Mouse (Mus musculus): ENCODE results near the gene Plod1. TPM values are rescaled to one million over a fixed set of nuclear protein-coding genes. Genes with fewer than 3 reads are reported as not detected.

The Plod1 gene
- polyA plus RNA-seq (2016; fragmentation: Nextera tagmentation; extraction: Ambion mirVana), result 33.9 and 35.4 TPM in 2 replicates

GRCm38 (mm10) chr4:147936331-147936954 is at the start of gene Plod1:
TSS of gene Plod1 (minus strand) at chr4:147936767.
- peak; percentile 32 for ATAC-seq (ENCODE audit: low FRiP score, low read depth)
- H3K9me3 ChIP-seq, result no peaks in the 10 kb centered on the region
- peak within 1 kb of the TSS; percentile 56 for H3K4me3 ChIP-seq
- no peaks in the 10 kb centered on the region for H3K36me3 ChIP-seq
- peak within 1 kb of the TSS; percentile 63 for H3K9ac ChIP-seq
- peaks cover 12% of the 10 kb centered on the region for H3K4me1 ChIP-seq
- no peaks in the 10 kb centered on the region for H3K27me3 ChIP-seq (replicated peaks)
- WGBS, result 1% methylated on average over 51 of the region's 51 CpGs
- H3K27ac ChIP-seq, result 0 out of 2 replicates have a peak within 1 kb of the TSS, but pooled peaks have one; percentile 27
- H3K4me2 ChIP-seq (replicated peaks), result peak within 1 kb of the TSS; percentile 86

- Histone ChIP-seq H3K4me3 (no peak within 1 kb of the TSS), H3K27ac (no peak within 1 kb of the TSS), H3K4me2 (replicated peaks) (0 out of 2 replicates have a peak within 1 kb of the TSS, but pooled peaks have one; percentile 24), H3K4me1 (no peaks in the 10 kb centered on the region), H3K36me3 (no peaks in the 10 kb centered on the region), H3K9me3 (no peaks in the 10 kb centered on the region), H3K9ac (no peak within 1 kb of the TSS), H3K27me3 (replicated peaks) (no peaks in the 10 kb centered on the region)
- 35% methylated on average over 20 of the region's 20 CpGs for WGBS
- ATAC-seq (ENCODE audit: low FRiP score, low read depth), result no peak
These were observed 48.9 kb upstream of the Plod1 start, which contains the start of gene Nppb for GRCm38 (mm10) chr4:147985205-147986132. TSS of gene Nppb (plus strand) at chr4:147985788.

GRCm38 (mm10) chr4:147979441-147979860 is 42.9 kb upstream of the Plod1 start:
- H3K4me1 ChIP-seq, result no peaks in the 10 kb centered on the region
- H3K4me3 ChIP-seq, result no peak overlapping the region
- no peak overlapping the region for H3K4me2 ChIP-seq (replicated peaks)
- ATAC-seq (ENCODE audit: low FRiP score, low read depth), result no peak
- H3K36me3 ChIP-seq, result no peaks in the 10 kb centered on the region
- H3K27me3 ChIP-seq (replicated peaks), result no peaks in the 10 kb centered on the region
- 87% methylated on average over 7 of the region's 7 CpGs for WGBS
- no peak overlapping the region for H3K9ac ChIP-seq
- peaks cover 5% of the 10 kb centered on the region; the same call in 1 of the 2 replicates for H3K9me3 ChIP-seq
- no peak overlapping the region for H3K27ac ChIP-seq

GRCm38 (mm10) chr4:147978391-147978790 is 41.8 kb upstream of the Plod1 start:
- Histone ChIP-seq H3K4me2 (replicated peaks) (no peak overlapping the region), H3K4me1 (no peaks in the 10 kb centered on the region), H3K4me3 (no peak overlapping the region), H3K27ac (no peak overlapping the region), H3K9ac (no peak overlapping the region), H3K36me3 (no peaks in the 10 kb centered on the region), H3K9me3 (peaks cover 5% of the 10 kb centered on the region; the same call in 1 of the 2 replicates), H3K27me3 (replicated peaks) (no peaks in the 10 kb centered on the region)
- ATAC-seq (ENCODE audit: low FRiP score, low read depth), result no peak
- WGBS, result 91% methylated on average over 6 of the region's 6 CpGs

- Histone ChIP-seq H3K9ac (no peak overlapping the region), H3K36me3 (no peaks in the 10 kb centered on the region), H3K9me3 (peaks cover 5% of the 10 kb centered on the region; the same call in 1 of the 2 replicates), H3K4me1 (no peaks in the 10 kb centered on the region), H3K27me3 (replicated peaks) (no peaks in the 10 kb centered on the region), H3K4me3 (no peak overlapping the region), H3K27ac (no peak overlapping the region), H3K4me2 (replicated peaks) (no peak overlapping the region)
- 77% methylated on average over 4 of the region's 4 CpGs for WGBS
- ATAC-seq (ENCODE audit: low FRiP score, low read depth), result no peak
These were observed 41.2 kb upstream of the Plod1 start for GRCm38 (mm10) chr4:147977726-147978125.

GRCm38 (mm10) chr4:147976237-147976636 is 39.7 kb upstream of the Plod1 start:
- no peak overlapping the region for H3K27ac ChIP-seq
- H3K4me2 ChIP-seq (replicated peaks), result no peak overlapping the region
- peaks cover 5% of the 10 kb centered on the region; the same call in 1 of the 2 replicates for H3K9me3 ChIP-seq
- ATAC-seq (ENCODE audit: low FRiP score, low read depth), result no peak
- 86% methylated on average over 3 of the region's 3 CpGs for WGBS
- H3K4me1 ChIP-seq, result no peaks in the 10 kb centered on the region
- H3K4me3 ChIP-seq, result no peak overlapping the region
- no peak overlapping the region for H3K9ac ChIP-seq
- no peaks in the 10 kb centered on the region for H3K36me3 ChIP-seq
- H3K27me3 ChIP-seq (replicated peaks), result no peaks in the 10 kb centered on the region

GRCm38 (mm10) chr4:147969337-147969736 is 32.8 kb upstream of the Plod1 start:
- WGBS, result 67% methylated on average over 9 of the region's 9 CpGs
- Histone ChIP-seq H3K36me3 (no peaks in the 10 kb centered on the region), H3K4me1 (no peaks in the 10 kb centered on the region), H3K27me3 (replicated peaks) (no peaks in the 10 kb centered on the region), H3K9ac (no peak overlapping the region), H3K4me3 (no peak overlapping the region), H3K27ac (no peak overlapping the region), H3K9me3 (no peaks in the 10 kb centered on the region), H3K4me2 (replicated peaks) (no peak overlapping the region)
- ATAC-seq (ENCODE audit: low FRiP score, low read depth), result no peak

- H3K4me2 ChIP-seq (replicated peaks), result no peak overlapping the region
- WGBS, result 76% methylated on average over 2 of the region's 2 CpGs
- no peaks in the 10 kb centered on the region for H3K4me1 ChIP-seq
- H3K9ac ChIP-seq, result no peak overlapping the region
- no peak overlapping the region for H3K27ac ChIP-seq
- no peaks in the 10 kb centered on the region for H3K9me3 ChIP-seq
- ATAC-seq (ENCODE audit: low FRiP score, low read depth), result no peak
- no peaks in the 10 kb centered on the region for H3K36me3 ChIP-seq
- H3K4me3 ChIP-seq, result no peak overlapping the region
- no peaks in the 10 kb centered on the region for H3K27me3 ChIP-seq (replicated peaks)
These were observed 32.2 kb upstream of the Plod1 start for GRCm38 (mm10) chr4:147968816-147969215.

GRCm38 (mm10) chr4:147965712-147966111 is 29.1 kb upstream of the Plod1 start:
- no peak overlapping the region for H3K9ac ChIP-seq
- H3K27me3 ChIP-seq (replicated peaks), result peaks cover 4% of the 10 kb centered on the region; the same call in 1 of the 2 replicates
- no peak for ATAC-seq (ENCODE audit: low FRiP score, low read depth)
- WGBS, result 85% methylated on average over 7 of the region's 7 CpGs
- no peaks in the 10 kb centered on the region for H3K4me1 ChIP-seq
- H3K9me3 ChIP-seq, result no peaks in the 10 kb centered on the region
- no peak overlapping the region for H3K27ac ChIP-seq
- H3K36me3 ChIP-seq, result no peaks in the 10 kb centered on the region
- H3K4me3 ChIP-seq, result no peak overlapping the region
- no peak overlapping the region for H3K4me2 ChIP-seq (replicated peaks)

- H3K4me1 ChIP-seq, result no peaks in the 10 kb centered on the region
- H3K9me3 ChIP-seq, result no peaks in the 10 kb centered on the region
- no peak overlapping the region for H3K4me3 ChIP-seq
- ATAC-seq (ENCODE audit: low FRiP score, low read depth), result no peak
- WGBS, result 90% methylated on average over 15 of the region's 15 CpGs
- H3K4me2 ChIP-seq (replicated peaks), result no peak overlapping the region
- H3K36me3 ChIP-seq, result no peaks in the 10 kb centered on the region
- peaks cover 4% of the 10 kb centered on the region; the same call in 1 of the 2 replicates for H3K27me3 ChIP-seq (replicated peaks)
- no peak overlapping the region for H3K9ac ChIP-seq
- H3K27ac ChIP-seq, result no peak overlapping the region
These were observed 27.1 kb upstream of the Plod1 start for GRCm38 (mm10) chr4:147963623-147964022.

- Histone ChIP-seq H3K27me3 (replicated peaks) (peaks cover 4% of the 10 kb centered on the region; the same call in 1 of the 2 replicates), H3K9ac (no peak overlapping the region), H3K4me3 (no peak overlapping the region), H3K9me3 (no peaks in the 10 kb centered on the region), H3K4me1 (no peaks in the 10 kb centered on the region), H3K36me3 (no peaks in the 10 kb centered on the region), H3K4me2 (replicated peaks) (no peak overlapping the region), H3K27ac (no peak overlapping the region)
- 71% methylated on average over 6 of the region's 6 CpGs for WGBS
- ATAC-seq (ENCODE audit: low FRiP score, low read depth), result no peak
These were observed 26.2 kb upstream of the Plod1 start for GRCm38 (mm10) chr4:147962781-147963180.
